Mouse (Mus musculus) splenic B cell, adult 2 months (primary cell): ENCODE measurements around the gene Aurkb.

Experiments
- DNase-seq: peaks from one replicate; pipeline ENCODE4 v3.0.0-alpha.2; 2011; ENCODE audit warnings: low read depth, low spot score
- H3K27me3 ChIP-seq: 2 replicates; pipeline ENCODE4 v1.6.1; 2012; ENCODE audit warnings: mild to moderate bottlenecking, low read length, moderate library complexity, mixed read lengths; ENCODE audit not compliant: control insufficient read depth, poor library complexity, insufficient read depth, severe bottlenecking
- H3K36me3 ChIP-seq: 2 replicates; pipeline ENCODE4 v1.6.1; 2012; ENCODE audit warnings: mild to moderate bottlenecking, low read length, moderate library complexity, mixed read lengths; ENCODE audit not compliant: control insufficient read depth, poor library complexity, insufficient read depth, severe bottlenecking

Aurkb gene

DNA sequence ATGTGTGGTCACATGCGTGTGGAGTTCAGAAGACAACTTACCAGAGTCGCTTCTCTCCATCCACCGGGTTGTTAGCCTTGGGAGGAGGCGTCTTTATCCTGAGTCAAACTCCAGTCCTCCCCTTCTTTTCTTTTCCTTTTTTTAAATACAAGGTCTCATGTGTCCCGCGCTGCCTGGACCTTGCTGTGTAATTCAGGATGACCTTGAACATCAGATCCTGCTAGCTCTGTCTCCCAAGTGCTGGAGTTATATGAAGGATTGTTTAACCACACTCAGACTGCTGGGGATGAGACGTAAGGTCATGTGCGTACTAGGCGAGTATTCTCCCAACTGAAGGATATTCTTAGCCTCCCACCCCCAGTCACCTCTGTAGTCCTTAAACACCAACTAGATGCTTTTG lies 31.9 kb downstream of the Aurkb start:
- Histone ChIP-seq H3K36me3 (no peaks in the 10 kb centered on the region), H3K27me3 (no peaks in the 10 kb centered on the region)
- DNase-seq, result no peak

DNA sequence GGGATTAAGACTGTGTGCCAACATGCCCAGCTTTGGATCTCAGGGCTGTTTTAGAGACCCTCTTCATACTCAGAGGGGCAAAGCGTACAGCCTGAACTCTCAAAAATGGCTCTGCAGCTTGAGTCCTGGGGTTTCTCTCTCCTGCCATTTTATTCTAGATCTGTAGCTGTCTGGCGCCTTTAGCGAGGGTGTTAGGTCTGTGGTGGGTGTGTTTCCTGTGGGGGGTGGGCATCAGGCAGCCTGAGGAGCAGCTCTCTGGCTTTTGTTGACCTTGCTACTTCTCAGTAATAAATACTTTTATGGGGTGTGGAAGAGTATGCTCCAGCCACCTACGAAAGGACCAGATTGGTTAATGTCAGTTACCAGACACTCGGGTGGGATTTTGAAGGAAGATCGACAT lies 32.6 kb downstream of the Aurkb start:
- Histone ChIP-seq H3K27me3 (no peaks in the 10 kb centered on the region), H3K36me3 (no peaks in the 10 kb centered on the region)
- DNase-seq, result no peak

DNA sequence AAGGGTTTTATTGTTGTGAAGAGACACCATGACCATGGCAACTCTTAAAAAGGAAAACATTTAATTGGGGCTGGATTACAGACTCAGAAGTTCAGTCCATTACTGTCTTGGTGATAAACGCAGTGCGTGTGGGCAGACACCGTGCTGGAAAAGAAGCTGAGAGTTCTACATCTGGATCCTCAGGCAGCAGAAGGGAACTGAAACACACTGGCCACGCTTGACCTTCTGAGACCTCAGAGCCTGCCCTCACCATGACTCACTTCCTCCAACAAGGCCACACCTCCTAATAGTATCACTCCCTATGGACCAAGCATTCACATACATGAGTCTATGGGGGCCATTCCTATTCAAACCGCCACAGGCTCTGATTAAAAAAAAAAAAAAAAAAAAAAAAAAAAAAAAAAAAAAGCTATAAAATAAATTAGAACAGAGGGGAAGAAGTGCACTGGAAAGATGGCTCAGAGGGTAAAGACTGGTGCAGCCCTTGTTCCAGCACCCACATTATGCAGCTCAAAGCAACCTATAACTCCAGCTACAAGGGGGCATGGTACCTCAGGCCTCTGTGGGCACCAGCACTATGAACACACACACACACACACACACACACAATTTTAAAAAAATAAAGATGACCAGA lies 33.5 kb downstream of the Aurkb start:
- H3K27me3 ChIP-seq, result no peaks in the 10 kb centered on the region
- peak; percentile 90 for DNase-seq
- H3K36me3 ChIP-seq, result no peaks in the 10 kb centered on the region

DNA sequence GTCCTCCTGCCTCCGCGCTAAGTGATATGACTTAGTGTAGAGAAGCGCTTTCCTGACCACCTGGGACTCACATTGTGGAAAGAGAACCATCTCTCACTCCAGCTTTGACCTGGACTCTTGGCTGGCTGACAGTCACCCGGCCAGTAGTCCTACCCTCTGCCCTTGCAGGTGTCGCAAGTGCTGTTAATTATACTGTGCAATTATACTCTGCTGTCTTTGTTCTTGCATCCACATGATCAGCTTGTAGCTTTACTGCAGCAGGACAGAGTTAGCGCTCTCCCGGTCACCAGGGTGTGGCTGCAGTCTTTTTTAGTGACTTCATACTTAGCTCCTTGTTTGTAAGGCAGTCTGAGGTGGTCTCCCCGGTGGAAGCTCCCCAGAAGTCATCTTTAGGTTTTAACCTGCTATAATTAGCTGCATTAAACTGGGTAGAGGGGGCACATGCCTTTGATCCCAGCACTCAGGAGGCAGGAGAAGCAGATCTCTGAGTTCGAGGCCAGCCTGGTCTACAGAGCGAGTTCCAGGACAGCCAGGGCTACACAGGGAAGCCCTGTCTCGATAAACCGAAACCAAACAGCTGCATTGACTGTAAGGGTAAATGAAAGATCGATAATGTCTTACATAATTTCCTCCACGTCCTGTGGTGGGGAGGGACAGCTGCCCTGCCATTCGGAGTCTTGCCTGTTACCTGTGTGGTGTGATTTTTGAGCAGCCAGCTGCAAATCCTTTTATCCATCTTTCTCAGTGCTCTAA lies 34.8 kb downstream of the Aurkb start:
- Histone ChIP-seq H3K36me3 (no peaks in the 10 kb centered on the region), H3K27me3 (no peaks in the 10 kb centered on the region)
- DNase-seq, result no peak

DNA sequence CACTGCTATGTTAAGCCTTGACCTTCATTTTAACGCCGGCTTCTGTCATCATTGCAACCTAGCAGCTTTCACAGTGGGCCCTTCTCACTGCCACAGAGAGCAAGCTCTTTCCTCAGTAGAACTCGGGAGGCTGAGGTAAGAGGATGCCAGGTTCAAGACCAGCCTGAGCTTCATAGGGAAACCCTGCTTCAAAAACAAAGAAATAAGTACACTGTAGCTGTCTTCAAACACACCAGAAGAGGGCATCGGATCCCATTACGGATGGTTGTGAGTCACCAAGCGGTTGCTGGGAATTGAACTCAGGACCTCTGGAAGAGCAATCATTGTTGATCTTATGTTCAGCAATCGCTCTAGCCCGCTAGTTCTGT lies 35.4 kb downstream of the Aurkb start:
- Histone ChIP-seq H3K36me3 (no peaks in the 10 kb centered on the region), H3K27me3 (no peaks in the 10 kb centered on the region)
- DNase-seq, result no peak

DNA sequence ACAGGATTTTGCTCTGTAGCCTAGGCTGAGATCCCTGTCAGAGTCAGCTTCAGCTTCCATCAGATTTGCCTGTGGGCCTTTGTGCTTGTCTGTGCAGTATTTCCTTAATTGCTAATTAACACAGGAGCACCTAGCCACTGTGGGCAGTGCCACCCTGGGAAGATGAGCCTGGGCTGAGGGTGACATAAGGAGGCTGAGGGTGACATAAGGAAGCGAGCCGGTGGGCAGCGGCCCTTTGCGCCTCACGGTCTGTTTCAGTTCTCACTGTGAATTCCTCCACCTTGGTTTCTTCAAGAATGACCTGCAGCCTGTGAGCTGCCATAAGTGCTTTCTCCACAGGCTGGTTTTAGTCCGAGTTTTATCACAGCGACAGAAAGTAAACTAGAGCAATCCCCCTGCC lies 36.2 kb downstream of the Aurkb start:
- Histone ChIP-seq H3K27me3 (no peaks in the 10 kb centered on the region), H3K36me3 (no peaks in the 10 kb centered on the region)
- DNase-seq, result peak; percentile 27

DNA sequence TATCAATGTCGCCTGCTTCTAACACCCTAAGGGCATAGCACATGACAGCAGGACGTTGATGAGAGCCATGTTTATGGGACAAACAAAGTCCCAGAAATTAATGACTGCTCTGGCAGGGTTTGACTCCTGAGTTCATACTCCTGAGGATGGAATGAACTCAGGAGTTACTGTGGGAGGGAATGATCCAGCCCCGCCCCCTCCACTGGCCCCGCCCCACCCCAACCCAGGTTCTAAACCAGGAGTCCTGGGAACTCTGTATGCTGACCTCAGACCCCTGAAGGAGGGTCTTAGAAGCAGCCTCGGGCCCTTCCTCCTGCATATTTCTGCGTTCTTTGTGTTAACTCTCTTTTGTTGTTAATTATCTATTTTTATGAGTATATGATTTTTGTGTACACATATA lies 40.2 kb downstream of the Aurkb start:
- no peak for DNase-seq
- H3K27me3 ChIP-seq, result no peaks in the 10 kb centered on the region
- peaks cover 7% of the 10 kb centered on the region for H3K36me3 ChIP-seq

DNA sequence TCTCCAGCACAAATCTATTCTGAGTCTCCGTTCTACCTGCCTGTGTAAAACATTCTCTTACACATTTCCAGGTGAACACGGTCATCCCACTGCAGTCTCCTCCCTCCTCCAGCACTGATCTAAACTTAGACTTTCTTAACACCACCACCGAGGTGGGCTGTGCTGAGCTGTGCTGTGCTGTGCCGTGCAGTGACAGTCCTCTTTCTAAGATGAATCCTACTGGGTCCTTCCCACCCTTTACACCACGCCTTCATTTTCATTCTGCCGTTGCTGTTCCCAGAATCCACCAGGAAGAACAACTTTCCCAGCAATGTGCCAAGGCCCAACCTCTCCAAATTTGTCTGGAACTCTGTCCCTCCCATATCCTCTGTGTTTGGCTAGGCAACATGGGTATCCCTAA lies 40.9 kb downstream of the Aurkb start:
- no peak for DNase-seq
- Histone ChIP-seq H3K27me3 (no peaks in the 10 kb centered on the region), H3K36me3 (peaks cover 7% of the 10 kb centered on the region)

DNA sequence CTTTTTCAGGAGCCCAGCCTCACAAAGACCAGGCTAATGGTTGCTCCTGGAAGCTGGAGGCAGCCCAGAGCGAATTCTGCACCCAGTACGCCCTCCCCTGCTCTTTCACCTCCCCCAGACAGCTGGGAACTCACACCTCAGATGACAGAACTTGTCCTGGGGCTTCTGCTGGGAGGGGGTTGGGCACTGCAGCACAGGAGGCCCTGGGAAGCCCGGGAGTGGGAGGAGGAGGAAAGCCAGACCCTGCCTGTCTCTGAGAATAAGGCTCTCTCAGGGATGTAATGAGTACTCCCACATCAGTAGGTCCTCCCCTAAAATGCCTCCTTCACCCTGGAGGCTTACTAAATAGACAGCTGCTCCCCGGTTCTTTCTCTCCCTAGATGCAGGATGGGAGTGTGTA lies 41.6 kb downstream of the Aurkb start:
- peaks cover 7% of the 10 kb centered on the region for H3K36me3 ChIP-seq
- no peaks in the 10 kb centered on the region for H3K27me3 ChIP-seq
- no peak for DNase-seq

DNA sequence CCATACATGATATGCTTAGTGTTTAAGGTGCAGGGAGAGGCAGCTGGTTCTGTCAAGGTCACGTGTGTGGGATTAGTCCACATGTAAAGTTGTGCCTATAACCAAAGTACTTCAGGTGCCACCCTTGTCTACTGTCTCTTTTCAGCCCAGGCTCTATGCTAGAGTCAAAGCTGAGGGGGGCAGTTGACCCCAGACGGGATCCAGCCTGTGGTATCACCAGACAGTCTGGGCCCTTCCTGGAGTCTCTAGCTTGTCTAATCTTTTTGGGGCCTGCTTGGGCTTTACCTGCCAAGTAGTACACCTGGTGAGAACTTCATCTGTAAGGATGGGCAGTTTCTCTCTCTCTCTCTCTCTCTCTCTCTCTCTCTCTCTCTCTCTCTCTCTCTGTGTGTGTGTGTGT lies 42.1 kb downstream of the Aurkb start:
- Histone ChIP-seq H3K36me3 (peaks cover 7% of the 10 kb centered on the region), H3K27me3 (no peaks in the 10 kb centered on the region)
- DNase-seq, result no peak

DNA sequence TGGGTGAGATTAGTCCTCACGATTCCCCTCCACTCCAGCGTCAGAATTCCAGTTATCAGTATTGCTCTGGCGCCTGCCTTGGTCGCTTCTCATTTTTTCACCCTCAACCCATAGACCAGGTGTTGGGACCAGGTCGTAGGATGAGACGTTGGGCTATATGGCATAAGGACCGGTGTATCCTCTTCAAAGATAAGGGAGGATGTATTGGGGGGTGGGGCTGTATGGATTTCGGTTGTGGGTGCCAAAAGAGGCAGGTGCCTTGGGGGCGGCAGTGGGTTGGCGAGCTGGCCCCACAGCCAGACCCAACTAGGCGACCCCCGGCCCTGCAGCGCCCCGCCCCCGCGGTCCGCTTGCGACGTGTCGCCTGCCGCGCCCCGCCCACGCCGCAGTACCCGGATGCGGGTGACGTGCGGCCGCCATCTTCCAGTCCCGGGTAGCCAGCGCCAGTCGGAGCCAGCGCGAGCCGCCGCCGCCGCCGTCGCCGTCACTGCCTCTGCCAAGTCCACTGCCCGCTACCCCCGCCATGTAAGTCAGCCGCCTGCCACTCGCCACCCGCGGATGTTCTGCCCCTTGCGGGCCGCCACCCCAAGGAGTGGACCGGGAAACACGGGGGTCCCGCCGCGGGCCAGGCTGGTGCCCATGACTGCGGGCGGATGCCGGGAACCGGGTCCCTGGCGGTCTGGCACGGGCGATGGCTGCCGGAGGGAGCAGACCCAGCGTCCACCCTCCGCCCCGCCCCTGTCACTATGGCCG lies 42.8 kb downstream of the Aurkb start, which contains the start of gene Vamp2:
Vamp2 (plus strand) TSS at position 388 of the 753 bp plus-strand sequence.
- peak; percentile 93 for DNase-seq
- Histone ChIP-seq H3K36me3 (peaks cover 7% of the 10 kb centered on the region), H3K27me3 (no peaks in the 10 kb centered on the region)

DNA sequence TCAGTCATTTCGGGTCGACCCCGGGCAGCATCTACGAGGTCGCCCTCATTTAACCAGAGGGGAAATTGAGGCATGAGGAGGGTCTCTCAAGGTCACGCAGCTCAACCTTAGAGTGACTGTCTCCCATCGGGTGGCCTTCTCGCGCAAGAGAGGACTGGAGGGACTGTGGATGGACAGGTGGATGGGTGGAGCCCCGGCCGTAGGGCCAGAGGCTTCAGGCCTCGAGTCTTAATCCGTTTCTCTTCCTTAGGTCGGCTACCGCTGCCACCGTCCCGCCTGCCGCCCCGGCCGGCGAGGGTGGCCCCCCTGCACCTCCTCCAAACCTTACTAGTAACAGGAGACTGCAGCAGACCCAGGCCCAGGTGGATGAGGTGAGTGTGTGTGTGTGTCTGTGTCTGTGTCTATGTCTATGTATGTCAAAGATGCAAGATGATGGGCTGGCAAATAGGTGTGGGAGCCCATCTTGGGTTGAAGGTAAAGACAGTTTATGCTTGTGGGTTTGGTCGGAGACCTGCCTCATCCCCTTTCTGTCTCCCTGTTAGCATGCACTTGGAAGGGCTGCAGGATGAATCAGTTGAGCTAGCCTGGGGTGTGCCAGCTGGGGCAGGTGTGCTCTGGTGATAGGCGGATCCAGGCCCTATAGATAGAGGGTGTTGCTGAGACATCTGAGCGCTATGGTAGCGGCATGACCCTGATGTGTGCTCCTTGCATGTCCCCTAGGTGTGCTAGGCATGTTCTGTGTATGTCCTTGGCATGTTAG lies 43.6 kb downstream of the Aurkb start:
- DNase-seq, result peak; percentile 36
- Histone ChIP-seq H3K27me3 (no peaks in the 10 kb centered on the region), H3K36me3 (peaks cover 7% of the 10 kb centered on the region)

DNA sequence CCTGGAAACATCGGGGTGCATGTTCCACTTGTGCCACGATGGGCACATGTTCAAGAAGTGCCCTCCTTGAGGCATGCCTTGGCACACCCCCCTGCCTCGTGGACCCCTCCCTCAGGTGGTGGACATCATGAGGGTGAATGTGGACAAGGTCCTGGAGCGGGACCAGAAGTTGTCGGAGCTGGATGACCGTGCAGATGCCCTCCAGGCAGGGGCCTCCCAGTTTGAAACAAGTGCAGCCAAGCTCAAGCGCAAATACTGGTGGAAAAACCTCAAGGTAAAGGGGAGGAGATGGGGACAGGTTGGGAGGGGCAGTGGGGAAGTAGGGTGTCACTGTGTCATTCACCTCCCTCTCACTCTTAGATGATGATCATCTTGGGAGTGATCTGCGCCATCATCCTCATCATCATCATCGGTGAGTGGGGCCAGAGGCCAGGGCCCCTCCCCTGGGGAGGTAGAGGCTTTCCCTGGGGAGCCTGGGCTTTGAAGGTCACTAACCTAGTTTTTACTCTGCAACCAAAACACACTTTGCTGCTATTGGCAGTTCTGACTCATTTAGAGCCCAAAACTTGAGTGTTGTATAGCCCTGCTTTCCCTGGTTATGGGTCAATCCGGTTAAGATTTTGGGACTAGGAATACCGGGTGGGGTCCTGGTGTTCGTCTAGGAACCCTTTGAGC lies 44.3 kb downstream of the Aurkb start:
- H3K36me3 ChIP-seq, result peaks cover 7% of the 10 kb centered on the region
- no peak for DNase-seq
- no peaks in the 10 kb centered on the region for H3K27me3 ChIP-seq

DNA sequence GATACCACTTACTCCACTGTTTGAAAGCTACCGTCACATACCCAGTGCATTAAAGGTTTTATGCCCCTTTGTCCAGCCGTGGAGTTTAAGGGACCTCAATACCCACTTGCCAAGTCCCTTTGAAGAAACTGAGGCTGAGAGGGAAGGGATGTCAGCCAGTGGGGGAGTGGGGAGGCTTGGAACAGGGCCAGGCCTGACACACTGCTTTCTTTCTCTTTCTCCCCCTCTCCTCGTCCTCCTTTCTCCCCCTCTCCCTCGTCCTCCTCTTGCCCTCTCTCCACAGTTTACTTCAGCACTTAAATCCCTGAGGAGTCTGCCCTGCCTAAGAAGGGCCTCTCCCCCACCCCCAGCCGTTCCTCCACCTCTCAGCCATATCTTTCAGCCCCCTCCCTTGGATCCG lies 44.9 kb downstream of the Aurkb start:
- DNase-seq, result no peak
- Histone ChIP-seq H3K27me3 (no peaks in the 10 kb centered on the region), H3K36me3 (peaks cover 7% of the 10 kb centered on the region)
